Mouse (Mus musculus) MEL (cell line): ENCODE results near the gene Gm10944. TPM values are rescaled to one million over a fixed set of nuclear protein-coding genes. Genes with fewer than 3 reads are reported as not detected.

ENCODE experiments used
- DNase-seq: peaks from one replicate; pipeline ENCODE4 v3.0.0; 2011; ENCODE audit warnings: low read depth, low spot score
- H3K27ac ChIP-seq: 2 replicates; pipeline ENCODE4 v1.5.1; 2012; ENCODE audit warnings: low read depth, mild to moderate bottlenecking, control low read depth, low read length, moderate library complexity; ENCODE audit not compliant: control insufficient read depth
- H3K27me3 ChIP-seq, 2 experiments: fragments of 150-350 bp in 1 of 2; sonication (generic) in 1 of 2; 2 replicates each; pipeline ENCODE4 v1.6.1; 2012; ENCODE audit warnings: low read length in 2 of 2, mild to moderate bottlenecking in 2 of 2, improper control_type of control experiment in 1 of 2, moderate library complexity in 1 of 2; ENCODE audit not compliant: insufficient read depth in 2 of 2, control insufficient read depth in 1 of 2
- H3K36me3 ChIP-seq, 2 experiments: 2 replicates each; pipeline ENCODE4 v1.6.1; 2012 to 2014; ENCODE audit warnings: low read length in 2 of 2, improper control_type of control experiment in 1 of 2, inconsistent platforms in 1 of 2, mild to moderate bottlenecking in 1 of 2; ENCODE audit not compliant: insufficient read depth in 2 of 2, control insufficient read depth in 1 of 2
- H3K4me1 ChIP-seq, 2 experiments: fragments of 150-350 bp in 1 of 2; sonication (generic) in 1 of 2; 2 replicates each; pipeline ENCODE4 v1.6.1; 2012; ENCODE audit warnings: low read length in 2 of 2, improper control_type of control experiment in 1 of 2, mild to moderate bottlenecking in 1 of 2; ENCODE audit not compliant: insufficient read depth in 2 of 2, control insufficient read depth in 1 of 2
- H3K4me3 ChIP-seq, 2 experiments: fragments of 150-350 bp in 1 of 2; sonication (generic) in 1 of 2; 2 replicates each; pipeline ENCODE4 v1.5.1; 2012; ENCODE audit warnings: low read depth in 2 of 2, low read length in 2 of 2, mild to moderate bottlenecking in 2 of 2, moderate library complexity in 2 of 2, control low read depth in 1 of 2, improper control_type of control experiment in 1 of 2; ENCODE audit not compliant: control insufficient read depth in 1 of 2, insufficient read depth in 1 of 2
- H3K79me2 ChIP-seq: 2 replicates; pipeline ENCODE4 v1.6.1; 2012; ENCODE audit warnings: mild to moderate bottlenecking, low read length, moderate library complexity; ENCODE audit not compliant: control insufficient read depth, poor library complexity, insufficient read depth
- H3K9ac ChIP-seq: 2 replicates; pipeline ENCODE4 v1.6.1; 2012; ENCODE audit warnings: low read depth, mild to moderate bottlenecking, control low read depth, low read length, moderate library complexity; ENCODE audit not compliant: control insufficient read depth, poor library complexity, severe bottlenecking
- H3K9me3 ChIP-seq: fragments of 150-350 bp; sonication (generic); replicated peaks from 2 replicates; pipeline ENCODE4 v1.6.1; 2012; ENCODE audit warnings: mild to moderate bottlenecking, low read length, improper control_type of control experiment, moderate library complexity; ENCODE audit not compliant: insufficient read depth
- CHD1 ChIP-seq: IDR thresholded peaks from 2 replicates; pipeline ENCODE4 v1.6.1; 2012; ENCODE audit warnings: low read depth, mild to moderate bottlenecking, inconsistent platforms, low read length, improper control_type of control experiment
- CHD2 ChIP-seq: IDR thresholded peaks from 2 replicates; pipeline ENCODE4 v1.6.1; 2011; ENCODE audit warnings: low read length, improper control_type of control experiment
- E2F4 ChIP-seq: IDR thresholded peaks from 2 replicates; pipeline ENCODE4 v1.6.1; 2011; ENCODE audit warnings: low read depth, low read length, improper control_type of control experiment, borderline replicate concordance
- ELF1 ChIP-seq: IDR thresholded peaks from 2 replicates; pipeline ENCODE4 v1.6.1; 2014; ENCODE audit warnings: low read depth, mild to moderate bottlenecking, inconsistent platforms, low read length, improper control_type of control experiment, moderate library complexity
- EP300 ChIP-seq, 2 experiments: IDR thresholded peaks; 2 replicates each; pipeline ENCODE4 v1.6.1; 2011; ENCODE audit warnings: improper control_type of control experiment in 2 of 2, low read length in 2 of 2, low read depth in 1 of 2, mild to moderate bottlenecking in 1 of 2
- GABPA ChIP-seq: IDR thresholded peaks from 2 replicates; pipeline ENCODE4 v1.6.1; 2012; ENCODE audit warnings: low read depth, mild to moderate bottlenecking, inconsistent platforms, low read length, improper control_type of control experiment, moderate library complexity
- GATA1 ChIP-seq: IDR thresholded peaks from 2 replicates; pipeline ENCODE4 v1.6.1; 2011; ENCODE audit warnings: low read depth, low read length, improper control_type of control experiment
- JUND ChIP-seq: IDR thresholded peaks from 2 replicates; pipeline ENCODE4 v1.6.1; 2011; ENCODE audit warnings: low read depth, mild to moderate bottlenecking, improper control_type of control experiment, low read length
- KAT2A ChIP-seq: conservative IDR thresholded peaks from 2 replicates; pipeline ENCODE4 v1.6.1; 2012; ENCODE audit warnings: low read depth, low read length, improper control_type of control experiment, inconsistent platforms
- MAFK ChIP-seq: IDR thresholded peaks from 2 replicates; pipeline ENCODE4 v1.6.1; 2011; ENCODE audit warnings: low read depth, mild to moderate bottlenecking, low read length, improper control_type of control experiment, borderline replicate concordance
- MEF2A ChIP-seq: IDR thresholded peaks from 2 replicates; pipeline ENCODE4 v1.6.1; 2014; ENCODE audit warnings: low read depth, mild to moderate bottlenecking, inconsistent platforms, low read length, improper control_type of control experiment; ENCODE audit not compliant: poor library complexity, insufficient replicate concordance, severe bottlenecking; ENCODE audit errors: extremely low read depth
- MYB ChIP-seq: IDR thresholded peaks from 2 replicates; pipeline ENCODE4 v1.6.1; 2011; ENCODE audit warnings: mild to moderate bottlenecking, low read depth, low read length, improper control_type of control experiment
- MYC ChIP-seq: IDR thresholded peaks from 2 replicates; pipeline ENCODE4 v1.6.1; 2011; ENCODE audit warnings: low read depth, mild to moderate bottlenecking, low read length, improper control_type of control experiment, moderate library complexity
- NELFE ChIP-seq: IDR thresholded peaks from 2 replicates; pipeline ENCODE4 v1.6.1; 2011; ENCODE audit warnings: low read depth, low read length, improper control_type of control experiment
- NRF1 ChIP-seq: IDR thresholded peaks from 2 replicates; pipeline ENCODE4 v1.6.1; 2014; ENCODE audit warnings: low read depth, mild to moderate bottlenecking, inconsistent platforms, low read length, improper control_type of control experiment, moderate library complexity; ENCODE audit not compliant: poor library complexity, insufficient read depth, severe bottlenecking
- POLR2A ChIP-seq, 2 experiments: IDR thresholded peaks; 2 replicates each; pipeline ENCODE4 v1.6.1; 2011 to 2012; ENCODE audit warnings: low read length in 2 of 2, mild to moderate bottlenecking in 2 of 2, control low read depth in 1 of 2, improper control_type of control experiment in 1 of 2, low read depth in 1 of 2, moderate library complexity in 1 of 2; ENCODE audit not compliant: control insufficient read depth in 1 of 2, insufficient read depth in 1 of 2, poor library complexity in 1 of 2
- POLR2AphosphoS2 ChIP-seq: IDR thresholded peaks from 2 replicates; pipeline ENCODE4 v1.6.1; 2011; ENCODE audit warnings: low read length, improper control_type of control experiment
- POLR2AphosphoS5 ChIP-seq: IDR thresholded peaks from 2 replicates; pipeline ENCODE4 v1.6.1; 2012; ENCODE audit warnings: low read depth, borderline replicate concordance, mild to moderate bottlenecking, inconsistent platforms, low read length, moderate library complexity, mixed read lengths
- RCOR1 ChIP-seq: IDR thresholded peaks from 2 replicates; pipeline ENCODE4 v1.6.1; 2012; ENCODE audit warnings: low read depth, mild to moderate bottlenecking, inconsistent platforms, low read length, improper control_type of control experiment
- TAL1 ChIP-seq: IDR thresholded peaks from 2 replicates; pipeline ENCODE4 v1.6.1; 2012; ENCODE audit warnings: mild to moderate bottlenecking, inconsistent platforms, low read length, moderate library complexity, mixed read lengths
- UBTF ChIP-seq: IDR thresholded peaks from 2 replicates; pipeline ENCODE4 v1.6.1; 2012; ENCODE audit warnings: low read depth, mild to moderate bottlenecking, inconsistent platforms, low read length, improper control_type of control experiment, moderate library complexity, borderline replicate concordance; ENCODE audit not compliant: insufficient read depth
- USF1 ChIP-seq: IDR thresholded peaks from 2 replicates; pipeline ENCODE4 v1.6.1; 2014; ENCODE audit warnings: low read depth, mild to moderate bottlenecking, inconsistent platforms, low read length, improper control_type of control experiment, moderate library complexity
- ZC3H11A ChIP-seq: IDR thresholded peaks from 2 replicates; pipeline ENCODE4 v1.6.1; 2012; ENCODE audit warnings: low read depth, mild to moderate bottlenecking, inconsistent platforms, low read length, improper control_type of control experiment
- ZKSCAN1 ChIP-seq: IDR thresholded peaks from 2 replicates; pipeline ENCODE4 v1.6.1; 2012; ENCODE audit warnings: low read depth, mild to moderate bottlenecking, inconsistent platforms, low read length, improper control_type of control experiment, moderate library complexity
- ZMIZ1 ChIP-seq: IDR thresholded peaks from 2 replicates; pipeline ENCODE4 v1.6.1; 2012; ENCODE audit warnings: low read depth, mild to moderate bottlenecking, inconsistent platforms, low read length, improper control_type of control experiment, moderate library complexity
- ZNF384 ChIP-seq: IDR thresholded peaks from 2 replicates; pipeline ENCODE4 v1.6.1; 2012; ENCODE audit warnings: low read depth, mild to moderate bottlenecking, inconsistent platforms, low read length, improper control_type of control experiment
- polyA plus RNA-seq, 2 experiments: library from polyadenylated mRNA; stranded (reverse) in 1 of 2; unstranded in 1 of 2; fragments of >175 nt in 1 of 2; fragments of >200 nt in 1 of 2; gene quantifications; 2 replicates each; pipeline versions ENCODE4 v1.2.1 to v1.2.4; 2012; ENCODE audit warnings: low replicate concordance in 2 of 2, low read depth in 1 of 2; ENCODE audit not compliant: insufficient read length in 2 of 2, insufficient read depth in 1 of 2, missing spikeins in 1 of 2
- total RNA-seq: library from RNA; depleted of rRNA; stranded (reverse); fragments of 300-350 nt; gene quantifications from 2 replicates; pipeline ENCODE4 v1.2.3, GENCODE M21; 2012

Gm10944 gene
- total and polyA plus RNA-seq, 3 experiments: not detected

- H3K4me1 ChIP-seq: no peaks in the 10 kb centered on the region
- TF ChIP-seq ZC3H11A (no peak), MYB (no peak), MEF2A (no peak), EP300 (IDR thresholded peaks at IDR 0.05; ENCODE audit: low read depth in 1 of 2, low read length in 2 of 2) (no peak), TAL1 (no peak), ZNF384 (no peak), UBTF (no peak), GABPA (no peak), RCOR1 (no peak), ZKSCAN1 (no peak), KAT2A (no peak), ZMIZ1 (no peak), USF1 (no peak), ELF1 (no peak), MYC (no peak), MAFK (no peak), POLR2AphosphoS2 (no peak), POLR2A (IDR thresholded peaks at IDR 0.05; ENCODE audit: control insufficient read depth in 1 of 2, insufficient read depth in 1 of 2, low read depth in 1 of 2, low read length in 2 of 2, poor library complexity in 1 of 2) (no peak)
- no peak overlapping the region for H3K9ac ChIP-seq
- H3K27ac ChIP-seq: no peak overlapping the region
- no peaks in the 10 kb centered on the region for H3K36me3 ChIP-seq
- H3K4me3 ChIP-seq: no peak overlapping the region
- DNase-seq: no peak
- no peaks in the 10 kb centered on the region for H3K79me2 ChIP-seq
- no peaks in the 10 kb centered on the region for H3K27me3 ChIP-seq
- H3K9me3 ChIP-seq: no peaks in the 10 kb centered on the region
Observed at GRCm38 (mm10) chr10:10689668-10690223, 8.6 kb downstream of the Gm10944 start.

GRCm38 (mm10) chr10:10697497-10697896 is 16.3 kb downstream of the Gm10944 start:
- H3K79me2 ChIP-seq: no peaks in the 10 kb centered on the region
- H3K36me3 ChIP-seq: no peaks in the 10 kb centered on the region
- H3K27ac ChIP-seq: no peak overlapping the region
- no peaks in the 10 kb centered on the region for H3K27me3 ChIP-seq
- no peak for TF ChIP-seq UBTF
- TF ChIP-seq E2F4: no peak
- TF ChIP-seq POLR2AphosphoS5: no peak
- TF ChIP-seq NELFE: no peak
- no peak for TF ChIP-seq USF1
- TF ChIP-seq KAT2A: no peak
- TF ChIP-seq JUND: no peak
- TF ChIP-seq ZKSCAN1: no peak
- no peak for TF ChIP-seq CHD1
- TF ChIP-seq NRF1: no peak
- TF ChIP-seq GABPA: no peak
- TF ChIP-seq MYC: no peak
- TF ChIP-seq TAL1: no peak
- TF ChIP-seq GATA1: no peak
- TF ChIP-seq CHD2: no peak
- no peak for TF ChIP-seq EP300 (IDR thresholded peaks at IDR 0.05; ENCODE audit: low read depth in 1 of 2, low read length in 2 of 2)
- no peak for DNase-seq
- no peaks in the 10 kb centered on the region for H3K4me1 ChIP-seq
- no peak overlapping the region for H3K9ac ChIP-seq
- no peaks in the 10 kb centered on the region for H3K9me3 ChIP-seq
- no peak overlapping the region for H3K4me3 ChIP-seq
